Mouse (Mus musculus) thymus, adult 2 months (tissue): ENCODE measurements around the gene Gm20388. TPM values are rescaled to one million over a fixed set of nuclear protein-coding genes. Genes with fewer than 3 reads are reported as not detected.

Source experiments
- DNase-seq: peaks from one replicate; pipeline ENCODE4 v3.0.0; 2021
- H3K27ac ChIP-seq: fragments of 200-500 bp; 2 replicates; pipeline ENCODE4 v1.5.1; 2012; ENCODE audit warnings: low read length, control low read depth; ENCODE audit not compliant: control insufficient read depth, insufficient read depth
- H3K27me3 ChIP-seq: fragments of 200-500 bp; 2 replicates; pipeline ENCODE4 v1.6.1; 2012; ENCODE audit warnings: mild to moderate bottlenecking, low read length, moderate library complexity, mixed read lengths; ENCODE audit not compliant: control insufficient read depth, insufficient read depth
- H3K36me3 ChIP-seq: fragments of 200-500 bp; 2 replicates; pipeline ENCODE4 v1.6.1; 2012; ENCODE audit warnings: mild to moderate bottlenecking, low read length, moderate library complexity; ENCODE audit not compliant: control insufficient read depth, insufficient read depth
- H3K4me1 ChIP-seq: fragments of 200-500 bp; replicated peaks from 2 replicates; pipeline ENCODE4 v1.6.1; 2012; ENCODE audit warnings: low read length; ENCODE audit not compliant: control insufficient read depth, insufficient read depth
- H3K4me3 ChIP-seq: fragments of 200-500 bp; 2 replicates; pipeline ENCODE4 v1.5.1; 2012; ENCODE audit warnings: mild to moderate bottlenecking, low read length, control low read depth, moderate library complexity; ENCODE audit not compliant: control insufficient read depth, insufficient read depth
- CTCF ChIP-seq: fragments of 200-500 bp; IDR thresholded peaks from 2 replicates; pipeline ENCODE4 v1.5.1; 2012; ENCODE audit warnings: mild to moderate bottlenecking, control low read depth, low read length, moderate library complexity, borderline replicate concordance; ENCODE audit not compliant: control insufficient read depth, poor library complexity, insufficient read depth; ENCODE audit errors: extremely low read depth
- POLR2A ChIP-seq: fragments of 200-500 bp; IDR thresholded peaks from 2 replicates; pipeline ENCODE4 v1.6.1; 2012; ENCODE audit warnings: mild to moderate bottlenecking, low read length, control low read depth, moderate library complexity; ENCODE audit not compliant: control insufficient read depth, poor library complexity, insufficient read depth; ENCODE audit errors: extremely low read depth
- WGBS: fragments of 180-500 bp; shearing (Covaris S2); methylation state at CpG from one replicate; pipeline ENCODE4 v1.1.7; 2018; 5-methylcytosine and 5-hydroxymethylcytosine counted together
- polyA plus RNA-seq: library from polyadenylated mRNA; depleted of rRNA; stranded (reverse); fragments of >200 nt; gene quantifications from 2 replicates; pipeline ENCODE4 v1.2.3, GENCODE M21; 2012

Gm20388 gene
- polyA plus RNA-seq, 1 experiment = 103 TPM

GRCm38 (mm10) chr8:122294273-122294683 is 2383.6 kb downstream of the Gm20388 start:
- DNase-seq = no peak
- WGBS = 64% methylated on average over 7 of the region's 7 CpGs
- no peaks in the 10 kb centered on the region for H3K36me3 ChIP-seq
- no peak overlapping the region for H3K4me3 ChIP-seq
- TF ChIP-seq POLR2A (no peak), CTCF (no peak)
- H3K27ac ChIP-seq = no peak overlapping the region
- peaks cover 29% of the 10 kb centered on the region for H3K4me1 ChIP-seq
- no peaks in the 10 kb centered on the region for H3K27me3 ChIP-seq

GRCm38 (mm10) chr8:122295389-122295788 is 2384.7 kb downstream of the Gm20388 start:
- WGBS = 94% methylated on average over 9 of the region's 9 CpGs
- no peak overlapping the region for H3K27ac ChIP-seq
- no peak for DNase-seq
- no peaks in the 10 kb centered on the region for H3K27me3 ChIP-seq
- no peaks in the 10 kb centered on the region for H3K36me3 ChIP-seq
- H3K4me1 ChIP-seq = peaks cover 21% of the 10 kb centered on the region
- TF ChIP-seq POLR2A = no peak
- TF ChIP-seq CTCF = no peak
- no peak overlapping the region for H3K4me3 ChIP-seq

- DNase-seq = no peak
- no peaks in the 10 kb centered on the region for H3K36me3 ChIP-seq
- TF ChIP-seq POLR2A (no peak), CTCF (no peak)
- no peak overlapping the region for H3K4me3 ChIP-seq
- no peak overlapping the region for H3K27ac ChIP-seq
- WGBS = 90% methylated on average over 24 of the region's 24 CpGs
- H3K27me3 ChIP-seq = no peaks in the 10 kb centered on the region
- H3K4me1 ChIP-seq = peaks cover 14% of the 10 kb centered on the region
These were observed 2385.7 kb downstream of the Gm20388 start for GRCm38 (mm10) chr8:122296173-122297001.

- 81% methylated on average over 16 of the region's 16 CpGs for WGBS
- no peak for DNase-seq
- Histone ChIP-seq H3K27ac (no peak overlapping the region), H3K4me1 (peaks cover 18% of the 10 kb centered on the region), H3K36me3 (no peaks in the 10 kb centered on the region), H3K27me3 (no peaks in the 10 kb centered on the region), H3K4me3 (no peak overlapping the region)
- TF ChIP-seq POLR2A = no peak
- no peak for TF ChIP-seq CTCF
These were observed 2389.1 kb downstream of the Gm20388 start for GRCm38 (mm10) chr8:122299581-122300254.

GRCm38 (mm10) chr8:122301081-122301480 is 2390.4 kb downstream of the Gm20388 start:
- no peaks in the 10 kb centered on the region for H3K27me3 ChIP-seq
- no peak for TF ChIP-seq CTCF
- no peak for TF ChIP-seq POLR2A
- H3K36me3 ChIP-seq = 0 out of 2 replicates have a peak, but pooled peaks cover 1% of the 10 kb centered on the region
- no peak overlapping the region for H3K27ac ChIP-seq
- no peak overlapping the region for H3K4me3 ChIP-seq
- WGBS = 98% methylated on average over 13 of the region's 13 CpGs
- no peak for DNase-seq
- peaks cover 18% of the 10 kb centered on the region for H3K4me1 ChIP-seq

- 93% methylated on average over 5 of the region's 5 CpGs for WGBS
- no peak for TF ChIP-seq CTCF
- TF ChIP-seq POLR2A = no peak
- Histone ChIP-seq H3K27me3 (no peaks in the 10 kb centered on the region), H3K4me3 (no peak overlapping the region), H3K27ac (no peak overlapping the region), H3K36me3 (0 out of 2 replicates have a peak, but pooled peaks cover 3% of the 10 kb centered on the region), H3K4me1 (peaks cover 18% of the 10 kb centered on the region)
- no peak for DNase-seq
These were observed 2391.2 kb downstream of the Gm20388 start for GRCm38 (mm10) chr8:122301866-122302265.
